Mouse (Mus musculus) kidney, postnatal 0 days (tissue): ENCODE data around the gene Plekho1. TPM values are rescaled to one million over a fixed set of nuclear protein-coding genes. Genes with fewer than 3 reads are reported as not detected.

Source experiments
- ATAC-seq: fragments of 200-750 bp; cut with Nextera tagmentation; replicated peaks from 2 replicates; pipeline ENCODE4 v1.8.0; 2017; ENCODE audit warnings: low read depth, moderate number of reproducible peaks, moderate TSS enrichment, moderate library complexity; ENCODE audit not compliant: low FRiP score
- DNase-seq: peaks from one replicate; pipeline ENCODE4 v3.0.0-alpha.2; 2016; ENCODE audit warnings: low spot score
- H3K27ac ChIP-seq: fragments of 300-500 bp; sonication (generic); 2 replicates; pipeline ENCODE4 v1.5.1; 2014; ENCODE audit warnings: mild to moderate bottlenecking
- H3K27me3 ChIP-seq: fragments of 300-500 bp; sonication (generic); 2 replicates; pipeline ENCODE4 v1.6.1; 2014; ENCODE audit warnings: low read length, mixed read lengths; ENCODE audit not compliant: insufficient read depth
- H3K36me3 ChIP-seq: fragments of 300-500 bp; sonication (generic); 2 replicates; pipeline ENCODE4 v1.6.1; 2014; ENCODE audit warnings: low read length, mixed read lengths; ENCODE audit not compliant: insufficient read depth
- H3K4me1 ChIP-seq: fragments of 300-500 bp; sonication (generic); replicated peaks from 2 replicates; pipeline ENCODE4 v1.6.1; 2014; ENCODE audit warnings: antibody characterized with exemption, low read length, mixed read lengths; ENCODE audit not compliant: insufficient read depth
- H3K4me2 ChIP-seq: fragments of 300-500 bp; sonication (generic); 2 replicates; pipeline ENCODE4 v1.6.1; 2014; ENCODE audit warnings: mild to moderate bottlenecking, low read length, moderate library complexity, mixed read lengths
- H3K4me3 ChIP-seq: fragments of 300-500 bp; sonication (generic); replicated peaks from 2 replicates; pipeline ENCODE4 v1.5.1; 2014; ENCODE audit warnings: low read depth, low read length
- H3K9ac ChIP-seq: fragments of 300-500 bp; sonication (generic); 2 replicates; pipeline ENCODE4 v1.6.1; 2014; ENCODE audit warnings: low read depth, low read length
- H3K9me3 ChIP-seq: fragments of 300-500 bp; sonication (generic); replicated peaks from 2 replicates; pipeline ENCODE4 v1.6.1; 2016; ENCODE audit warnings: low read length, inconsistent platforms, mixed read lengths
- CTCF ChIP-seq: IDR thresholded peaks from 2 replicates; pipeline ENCODE4 v1.5.1; 2016; ENCODE audit warnings: antibody characterized with exemption, low read depth, mild to moderate bottlenecking, moderate library complexity
- WGBS: fragments of 180-500 bp; shearing (Covaris S2); extraction: QIAGEN DNeasy Blood & Tissue Kit; methylation state at CpG from one replicate; pipeline ENCODE4 v1.1.7; 2014; 5-methylcytosine and 5-hydroxymethylcytosine counted together
- polyA plus RNA-seq: library from polyadenylated mRNA; unstranded; fragments of >200 nt; fragmentation: Nextera tagmentation; extraction: Ambion mirVana; gene quantifications from 2 replicates; pipeline ENCODE4 v1.2.1, GENCODE M21; 2015

The Plekho1 gene
- polyA plus RNA-seq, 1 experiment from 2014 or later: 42.5 TPM

GRCm38 (mm10) chr3:95944742-95945141 lies 51.1 kb downstream of the Plekho1 start:
- DNase-seq: no peak
- 86% methylated on average over 8 of the region's 8 CpGs for WGBS
- H3K36me3 ChIP-seq: peaks cover 29% of the 10 kb centered on the region
- no peak overlapping the region for H3K27ac ChIP-seq
- no peak for TF ChIP-seq CTCF
- no peak for ATAC-seq
- no peak overlapping the region for H3K9ac ChIP-seq
- H3K27me3 ChIP-seq: no peaks in the 10 kb centered on the region
- H3K4me2 ChIP-seq: no peak overlapping the region
- H3K9me3 ChIP-seq: no peaks in the 10 kb centered on the region
- H3K4me3 ChIP-seq: no peak overlapping the region
- H3K4me1 ChIP-seq: no peaks in the 10 kb centered on the region

DNA sequence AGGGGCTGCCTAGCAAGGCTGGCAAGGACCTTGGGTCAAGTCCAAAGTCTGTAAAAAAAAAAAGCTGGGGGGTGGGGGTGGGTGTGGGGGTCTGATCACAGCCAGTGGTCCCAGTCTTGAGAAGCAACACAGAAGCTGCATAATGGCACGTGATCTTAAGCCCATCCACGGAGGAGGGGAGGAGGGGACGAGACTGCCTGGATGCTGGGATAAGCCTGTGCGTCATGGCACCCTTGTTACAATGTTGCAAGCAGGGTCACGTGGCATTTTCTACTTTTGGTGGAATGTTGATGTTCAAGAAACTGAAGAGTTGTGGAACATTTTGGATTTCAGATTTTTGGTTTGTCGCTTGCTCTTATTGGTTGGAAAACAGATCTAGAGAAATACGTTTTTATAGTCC lies 52.6 kb downstream of the Plekho1 start:
- Histone ChIP-seq H3K9ac (no peak overlapping the region), H3K27ac (no peak overlapping the region; the same call in 1 of the 2 replicates), H3K4me2 (no peak overlapping the region), H3K27me3 (no peaks in the 10 kb centered on the region), H3K36me3 (peaks cover 39% of the 10 kb centered on the region), H3K4me3 (no peak overlapping the region), H3K4me1 (no peaks in the 10 kb centered on the region), H3K9me3 (no peaks in the 10 kb centered on the region)
- no peak for DNase-seq
- no peak for ATAC-seq
- no peak for TF ChIP-seq CTCF
- 96% methylated on average over 7 of the region's 7 CpGs for WGBS

GRCm38 (mm10) chr3:95942749-95943148 lies 53.1 kb downstream of the Plekho1 start:
- WGBS: 72% methylated on average over 6 of the region's 6 CpGs

GRCm38 (mm10) chr3:95938835-95939234 lies 57.0 kb downstream of the Plekho1 start:
- H3K4me2 ChIP-seq: no peak overlapping the region
- no peaks in the 10 kb centered on the region for H3K27me3 ChIP-seq
- DNase-seq: peak; percentile 18
- WGBS: 96% methylated on average over 15 of the region's 15 CpGs
- H3K4me3 ChIP-seq: no peak overlapping the region
- H3K36me3 ChIP-seq: peaks cover 51% of the 10 kb centered on the region
- H3K9ac ChIP-seq: no peak overlapping the region
- no peak overlapping the region for H3K27ac ChIP-seq
- TF ChIP-seq CTCF: peak; percentile 56; the same call in 1 of the 2 replicates
- no peaks in the 10 kb centered on the region for H3K9me3 ChIP-seq
- no peak for ATAC-seq
- H3K4me1 ChIP-seq: no peaks in the 10 kb centered on the region

More at GRCm38 (mm10) chr3:95942749-95943148, 53.1 kb downstream of the Plekho1 start:
- DNase-seq (no peak), ATAC-seq (peak; percentile 94)
- Histone ChIP-seq H3K36me3 (peaks cover 43% of the 10 kb centered on the region), H3K4me2 (no peak overlapping the region), H3K9ac (no peak overlapping the region), H3K27me3 (no peaks in the 10 kb centered on the region), H3K27ac (0 out of 2 replicates have a peak overlapping the region, but pooled peaks have one; percentile 19), H3K4me1 (no peaks in the 10 kb centered on the region), H3K9me3 (no peaks in the 10 kb centered on the region), H3K4me3 (no peak overlapping the region)
- TF ChIP-seq CTCF: no peak

Other genes starting within 250 kb of the Plekho1 start
- gene Tars2, start 235.8 kb downstream of the Plekho1 start, polyA plus RNA-seq: 28.7 and 34.7 TPM in 2 replicates
- gene Rprd2, start 177.1 kb downstream of the Plekho1 start, polyA plus RNA-seq: 15.1 and 17.3 TPM in 2 replicates
- 30.1 and 31.2 TPM in 2 replicates for gene Prpf3, start 140.1 kb downstream of the Plekho1 start, polyA plus RNA-seq
- 461 and 494 TPM in 2 replicates for gene Mrps21, start 124.5 kb downstream of the Plekho1 start, polyA plus RNA-seq
- 1.1 and 1.2 TPM in 2 replicates for gene Ciart, start 113.8 kb downstream of the Plekho1 start, polyA plus RNA-seq
- 24.0 and 27.1 TPM in 2 replicates for gene BC028528, start 104.0 kb downstream of the Plekho1 start, polyA plus RNA-seq
- 48.7 and 55.5 TPM in 2 replicates for gene Aph1a, start 102.0 kb downstream of the Plekho1 start, polyA plus RNA-seq
- gene Car14, start 91.3 kb downstream of the Plekho1 start, polyA plus RNA-seq: 12.9 and 15.2 TPM in 2 replicates
- 128 and 151 TPM in 2 replicates for gene Anp32e, start 66.8 kb downstream of the Plekho1 start, polyA plus RNA-seq
- gene Vps45, start 62.5 kb upstream of the Plekho1 start, polyA plus RNA-seq: 38.1 and 41.9 TPM in 2 replicates
- 20.7 and 21.8 TPM in 2 replicates for gene Otud7b, start 108.5 kb upstream of the Plekho1 start, polyA plus RNA-seq
- gene Mtmr11, start 166.0 kb upstream of the Plekho1 start, polyA plus RNA-seq: 27.1 and 35.0 TPM in 2 replicates
- 128 and 138 TPM in 2 replicates for gene Sf3b4, start 176.3 kb upstream of the Plekho1 start, polyA plus RNA-seq
- gene Sv2a, start 185.2 kb upstream of the Plekho1 start, polyA plus RNA-seq: 9.4 and 12.2 TPM in 2 replicates
- 66.4 and 70.5 TPM in 2 replicates for gene Bola1, start 223.7 kb upstream of the Plekho1 start, polyA plus RNA-seq
- gene Hist2h2ab, start 223.9 kb upstream of the Plekho1 start, polyA plus RNA-seq: not detected in 2 replicates
- gene Hist2h2ac, start 224.9 kb upstream of the Plekho1 start, polyA plus RNA-seq: 7.5 and 8.5 TPM in 2 replicates
- gene Hist2h2be, start 225.1 kb upstream of the Plekho1 start, polyA plus RNA-seq: 8.7 and 8.9 TPM in 2 replicates
- gene Hist2h3c2, start 243.1 kb upstream of the Plekho1 start, polyA plus RNA-seq: 2.1 and 2.3 TPM in 2 replicates
- gene Hist2h2aa2, start 244.3 kb upstream of the Plekho1 start, polyA plus RNA-seq: 86.7 and 107 TPM in 2 replicates
- gene Hist2h2aa1, start 249.5 kb upstream of the Plekho1 start, polyA plus RNA-seq: 30.9 and 33.5 TPM in 2 replicates